Mouse (Mus musculus): ENCODE measurements around the gene S1pr5.
"Not testable (repeated sequence)": the region's sequence is repeated elsewhere in the genome, so short reads cannot be mapped to it uniquely, and the experiment has no call there.

S1pr5 gene

DNA sequence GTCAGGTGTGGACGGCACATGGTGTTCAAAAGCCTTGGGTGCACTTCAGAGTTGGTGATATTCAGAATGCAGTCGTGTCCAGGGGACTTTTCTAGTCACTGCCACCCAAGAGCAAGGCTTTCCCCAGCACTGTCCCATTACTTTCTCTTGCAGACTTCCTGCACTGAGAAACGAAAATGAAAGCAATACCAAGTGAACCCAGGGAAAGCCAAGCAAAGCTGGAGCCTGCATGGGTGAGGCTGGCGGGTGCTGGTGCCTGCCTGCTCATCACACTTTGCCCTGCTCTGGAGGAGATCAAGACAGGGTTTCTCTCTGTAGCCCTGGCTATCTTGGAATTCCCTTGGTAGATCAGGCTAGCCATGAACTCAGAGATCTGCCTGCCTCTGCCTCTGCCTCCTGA is 12.9 kb downstream of the S1pr5 start:
- peak; percentile 44 for DNase-seq

DNA sequence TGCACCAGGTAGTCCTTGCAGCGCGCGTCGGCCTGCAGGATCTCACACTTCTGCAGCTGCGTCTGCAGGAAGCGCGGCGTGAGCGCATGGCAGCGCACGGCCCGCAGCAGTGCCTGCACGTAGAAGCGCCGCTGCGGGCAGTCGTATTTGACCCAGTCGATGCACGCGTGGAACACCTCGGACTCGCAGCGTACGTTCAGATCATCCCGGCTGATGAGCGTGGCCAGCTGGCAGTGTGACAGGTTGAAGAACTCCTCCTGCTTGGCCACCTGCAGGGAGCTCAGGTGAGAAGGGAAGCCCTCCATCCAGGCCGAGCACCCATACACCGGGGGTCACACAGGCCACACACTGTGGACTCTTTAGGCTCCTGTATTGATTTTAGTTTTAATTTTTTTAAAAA is 14.4 kb downstream of the S1pr5 start:
- DNase-seq, result no peak

DNA sequence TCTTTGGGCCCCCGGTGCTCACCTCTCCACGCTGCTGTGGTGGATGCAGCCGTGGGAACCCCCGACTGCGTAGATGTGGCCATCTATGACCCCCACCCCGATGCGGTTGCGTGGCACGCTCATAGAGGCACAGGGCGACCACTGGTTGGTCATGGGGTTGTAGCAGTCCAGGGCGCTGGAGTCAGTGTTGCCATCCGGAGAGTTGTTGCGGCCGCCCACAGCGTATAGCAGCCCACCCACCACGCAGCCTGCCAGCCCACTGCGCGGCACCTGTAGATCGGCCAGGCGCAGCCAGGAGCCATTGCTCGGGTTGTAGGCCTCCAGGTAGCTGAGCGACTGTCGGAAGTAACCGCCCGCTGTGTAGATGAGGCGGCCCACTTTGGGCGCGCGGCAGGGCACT is 14.9 kb downstream of the S1pr5 start:
- DNase-seq, result no peak

DNA sequence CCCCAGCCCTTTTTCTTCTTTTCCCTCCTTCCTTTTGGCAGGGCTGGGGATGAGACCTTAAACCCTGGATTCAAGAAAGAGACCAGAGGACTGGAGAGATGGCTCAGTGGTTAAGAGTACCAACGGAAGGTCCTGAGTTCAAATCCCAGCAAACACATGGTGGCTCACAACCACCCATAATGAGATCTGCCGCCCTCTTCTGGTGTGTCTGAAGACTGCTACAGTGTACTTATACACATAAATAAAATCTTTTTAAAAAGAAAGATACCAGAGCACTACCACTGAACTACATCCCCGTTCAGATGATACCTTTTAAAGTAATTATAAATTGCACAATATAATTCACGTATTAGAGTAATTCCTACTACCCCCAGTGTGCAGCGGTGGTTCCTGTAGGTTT is 15.4 kb downstream of the S1pr5 start:
- no peak for DNase-seq

DNA sequence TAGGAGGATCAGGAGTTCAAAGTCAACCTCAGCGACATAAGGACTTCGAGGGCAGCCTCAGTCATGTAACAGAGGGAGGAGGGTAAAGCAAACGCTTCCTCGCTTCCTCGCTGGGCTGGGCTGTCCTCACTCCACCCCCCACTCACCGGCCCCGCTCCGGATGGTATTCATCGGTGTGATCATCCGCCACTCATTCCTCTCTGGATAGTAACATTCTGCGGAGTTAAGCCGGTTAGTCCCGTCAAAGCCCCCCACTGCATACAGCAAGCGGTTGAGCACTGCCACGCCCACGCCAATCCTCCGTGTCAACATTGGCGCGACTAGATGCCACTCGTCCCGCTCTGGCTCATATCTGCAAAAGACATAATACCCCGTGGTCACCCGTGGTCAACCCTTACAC is 16.7 kb downstream of the S1pr5 start:
- DNase-seq, result no peak

DNA sequence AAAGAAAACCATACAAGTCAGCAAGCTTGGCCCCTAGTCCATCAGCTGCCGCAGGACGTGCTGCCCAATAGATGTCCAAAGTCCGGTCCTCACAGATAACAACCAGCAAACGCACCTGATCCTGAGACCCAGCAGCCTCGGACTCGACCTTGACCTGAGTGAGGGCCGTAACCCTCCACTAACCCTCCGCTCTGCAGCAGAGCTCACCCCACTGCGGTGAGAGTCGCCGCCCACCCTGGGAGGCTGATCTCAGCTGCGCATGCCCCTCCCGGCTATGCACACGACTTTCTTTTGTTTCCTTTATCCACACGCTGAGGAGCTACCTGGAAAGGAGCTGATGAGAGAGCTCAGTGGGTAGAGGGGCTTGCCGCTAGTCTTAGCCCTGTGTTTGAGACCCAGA is 20.9 kb downstream of the S1pr5 start:
- no peak for DNase-seq

DNA sequence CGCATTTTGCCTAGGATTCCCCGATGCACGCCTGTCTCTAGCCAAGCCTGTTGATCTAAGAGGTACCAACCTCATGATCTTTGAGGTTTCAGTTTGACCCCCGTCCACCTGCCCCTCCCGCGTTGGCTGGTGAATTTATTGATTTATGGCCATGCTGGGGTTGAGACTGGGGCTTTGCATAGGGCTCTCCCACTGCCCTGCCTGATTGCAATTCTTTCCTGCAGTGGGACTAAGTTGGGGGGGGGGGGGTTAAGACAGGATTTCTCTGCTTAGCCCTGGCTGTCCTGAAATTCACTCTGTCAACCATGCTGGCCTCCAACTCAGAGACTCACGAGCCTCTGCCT is 22.9 kb downstream of the S1pr5 start:
- DNase-seq, result no peak

DNA sequence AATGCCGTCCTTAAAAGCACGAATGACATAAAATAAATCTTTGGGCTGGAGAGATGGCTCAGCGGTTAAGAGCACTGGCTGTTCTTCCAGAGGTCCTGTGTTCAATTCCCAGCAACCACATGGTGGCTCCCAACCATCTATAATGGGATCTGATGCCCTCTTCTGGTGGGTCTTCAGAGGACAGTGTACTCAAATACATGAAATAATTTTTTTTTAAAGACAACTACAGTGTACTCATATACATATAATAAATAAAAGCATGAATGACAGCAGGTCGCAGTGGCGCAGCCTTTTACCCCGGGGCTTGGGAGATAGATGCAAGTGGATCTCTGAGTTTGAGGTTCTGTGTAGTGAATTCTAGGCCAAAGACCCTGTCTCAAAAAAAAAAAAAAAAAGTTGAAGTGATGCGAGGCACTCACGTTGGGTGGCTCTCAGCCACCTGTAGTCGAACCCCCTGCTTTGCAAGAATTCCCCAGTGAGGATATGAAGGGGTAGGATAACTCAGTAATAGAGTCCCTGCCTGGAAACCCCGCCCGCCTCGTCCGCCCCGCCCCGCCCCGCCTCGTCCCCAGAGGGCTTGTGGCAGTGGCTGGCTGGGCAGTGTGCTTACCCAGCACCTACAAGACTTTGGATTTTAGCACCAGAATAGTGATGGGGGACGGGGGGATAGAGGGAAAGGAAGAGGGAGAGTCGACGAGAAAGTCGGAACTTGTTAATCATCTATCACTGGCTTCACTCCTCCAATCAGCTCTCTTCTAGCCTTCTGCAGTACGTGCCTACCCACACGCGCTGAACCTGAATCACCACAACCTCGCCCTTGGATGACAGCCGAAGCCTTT is 23.4 kb downstream of the S1pr5 start:
- DNase-seq, result peak; percentile 59

DNA sequence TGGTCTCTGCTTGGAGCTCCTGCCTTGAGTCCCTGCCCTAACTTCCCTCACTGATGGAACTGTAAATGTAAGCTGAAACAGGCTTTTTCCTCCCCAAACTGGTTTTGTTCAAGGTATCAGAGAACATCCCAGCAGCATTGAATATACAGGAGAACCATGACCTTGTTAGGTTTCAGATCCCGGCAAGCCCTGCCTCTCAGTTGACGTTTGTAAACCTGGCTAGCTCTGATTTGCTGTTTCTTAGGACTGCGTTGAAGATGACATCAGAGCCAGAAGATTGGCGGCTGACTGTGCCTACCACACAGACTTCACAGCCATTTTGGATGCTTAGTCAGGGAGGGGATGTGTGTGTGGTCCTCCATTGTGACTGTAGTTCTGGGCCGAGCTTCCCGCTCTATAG is 24.3 kb downstream of the S1pr5 start:
- DNase-seq, result no peak

DNA sequence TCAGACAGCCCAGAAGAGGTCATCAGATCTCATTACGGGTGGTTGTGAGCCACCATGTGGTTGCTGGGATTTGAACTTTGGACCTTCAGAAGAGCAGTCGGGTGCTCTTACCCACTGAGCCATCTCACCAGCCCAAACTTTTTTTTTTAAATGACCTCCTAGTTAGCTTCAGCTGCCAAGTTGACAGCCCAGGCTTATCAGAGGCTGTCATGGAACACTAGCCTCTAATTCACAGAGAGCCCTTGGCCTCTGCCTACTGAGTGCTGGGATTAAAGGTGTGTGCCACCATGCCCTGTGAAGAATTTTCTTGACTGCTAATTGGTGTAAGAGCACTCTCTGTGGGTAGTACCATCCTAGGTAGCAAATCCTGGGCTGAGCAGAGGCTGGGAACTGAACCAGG is 24.8 kb downstream of the S1pr5 start:
- not testable (repeated sequence) for DNase-seq

DNA sequence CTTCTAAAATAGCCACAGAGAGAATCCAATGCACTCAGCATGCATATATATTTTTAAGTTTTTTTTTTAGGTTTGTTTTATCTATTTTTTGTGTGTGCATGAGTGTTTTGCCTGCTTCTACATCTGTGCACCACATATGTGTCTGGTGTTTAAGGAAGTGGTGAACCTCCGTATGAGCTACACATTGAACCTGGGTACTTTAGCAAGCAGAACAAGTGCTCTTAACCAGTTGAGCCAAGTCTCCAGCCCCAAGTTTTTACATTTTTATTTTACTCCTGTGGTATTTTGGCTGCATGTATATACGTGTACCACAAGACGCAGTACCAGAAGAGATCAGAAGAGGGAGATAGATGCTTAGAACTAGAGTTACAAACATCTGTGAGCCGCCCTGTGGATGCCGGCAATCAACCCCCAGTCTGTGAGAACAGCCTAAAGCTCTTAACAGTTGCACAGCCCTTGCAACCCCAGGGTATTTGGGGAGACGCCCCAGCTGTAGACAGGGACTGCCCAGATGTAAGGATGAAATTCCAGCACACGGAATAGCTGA is 26.8 kb downstream of the S1pr5 start:
- peak; percentile 91 for DNase-seq

DNA sequence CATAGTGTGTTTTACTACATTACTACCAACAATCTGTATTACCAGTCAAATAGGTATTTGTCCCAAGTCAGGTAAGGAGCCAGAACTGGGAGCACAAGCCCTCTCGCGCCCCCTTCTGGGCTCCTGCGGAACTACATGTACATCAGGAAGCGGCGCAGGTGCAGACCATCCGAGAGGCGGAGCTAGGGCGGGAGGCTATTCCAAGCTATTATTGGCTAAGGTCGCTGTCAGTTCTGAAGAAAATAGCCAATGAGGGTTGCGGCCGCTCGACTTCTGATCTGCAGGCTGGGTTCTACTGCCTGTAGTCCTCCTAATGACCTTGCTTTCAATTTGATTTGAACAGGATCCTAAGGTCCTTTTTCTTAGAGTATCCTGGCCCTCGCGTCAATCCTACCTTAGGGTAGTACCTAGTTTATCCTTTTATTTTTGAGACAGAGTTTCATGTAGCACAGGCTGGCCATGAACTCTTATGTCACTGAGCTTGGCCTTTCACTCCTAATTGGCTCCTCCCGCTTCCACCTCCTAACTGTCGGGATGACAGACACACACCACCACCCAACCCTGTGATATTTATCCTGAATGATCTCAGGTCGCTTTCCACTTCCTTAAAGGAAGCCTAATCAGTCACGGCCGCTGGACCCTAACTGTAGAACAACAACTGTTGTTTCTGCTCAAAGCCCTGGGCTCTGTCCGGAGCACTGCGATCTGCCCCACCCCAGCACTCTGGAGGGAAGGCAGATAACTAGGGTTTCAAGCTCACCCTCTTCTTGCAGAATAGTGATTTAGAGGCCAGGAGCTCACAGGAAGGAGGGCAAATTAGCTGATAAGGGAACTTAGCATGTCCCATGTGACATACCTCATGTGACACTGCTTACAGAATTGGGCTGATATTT is 27.5 kb downstream of the S1pr5 start:
- DNase-seq, result peak; percentile 98

DNA sequence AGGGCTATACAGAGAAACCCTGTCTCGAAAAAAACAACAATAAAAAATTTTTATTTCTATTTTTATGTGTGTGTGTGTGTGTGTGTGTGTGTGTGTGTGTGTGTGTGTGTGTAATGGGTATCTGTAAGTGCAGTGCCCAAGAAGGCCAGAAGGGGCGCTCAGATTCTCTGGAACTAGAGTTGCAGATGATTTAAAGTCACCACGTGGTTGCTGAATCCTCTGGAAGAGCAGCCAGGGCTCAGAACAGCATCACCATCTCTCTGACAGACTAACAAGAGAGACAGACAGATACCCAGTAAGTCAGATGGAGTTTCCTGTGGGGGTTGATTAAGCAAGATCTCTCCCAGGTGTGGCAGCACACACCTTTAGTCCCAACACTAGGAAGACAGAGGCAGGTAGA is 28.4 kb downstream of the S1pr5 start:
- no peak for DNase-seq

DNA sequence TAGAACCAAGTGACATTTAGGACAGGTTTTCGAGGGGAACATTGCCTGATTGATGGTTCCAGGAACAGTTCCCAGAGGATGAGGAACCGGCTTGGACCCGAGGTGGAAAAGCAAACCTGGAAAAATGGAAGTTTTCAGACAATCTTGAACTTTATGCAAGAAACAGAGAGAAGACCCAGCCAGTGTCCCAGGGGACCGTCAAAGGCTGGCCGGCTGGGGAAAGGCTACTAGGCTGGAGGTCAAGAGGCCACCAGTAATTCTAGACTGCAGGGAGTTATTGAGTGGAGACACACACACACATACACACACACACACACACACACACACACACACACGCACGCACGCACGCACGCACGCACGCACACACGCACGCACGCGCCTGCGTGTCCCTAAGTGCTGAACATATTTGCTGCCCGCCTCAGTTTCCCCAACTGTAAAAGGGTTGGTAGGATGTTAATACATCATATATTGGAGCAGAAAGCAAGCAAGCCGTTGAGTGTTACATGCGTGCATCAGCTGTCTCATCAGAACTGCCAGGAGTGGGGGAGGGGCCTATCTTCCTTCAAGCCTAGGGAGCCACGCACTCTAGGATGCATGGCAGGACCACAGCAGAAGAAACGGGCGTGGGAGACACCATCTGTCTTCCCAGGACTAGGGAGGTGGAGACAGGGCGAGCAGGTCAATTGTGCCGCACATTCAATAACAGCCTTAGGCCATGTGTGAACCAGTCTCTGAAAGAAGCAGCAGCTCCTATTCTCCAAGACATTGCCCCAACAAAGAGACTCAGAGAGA is 32.0 kb downstream of the S1pr5 start:
- no peak for DNase-seq

DNA sequence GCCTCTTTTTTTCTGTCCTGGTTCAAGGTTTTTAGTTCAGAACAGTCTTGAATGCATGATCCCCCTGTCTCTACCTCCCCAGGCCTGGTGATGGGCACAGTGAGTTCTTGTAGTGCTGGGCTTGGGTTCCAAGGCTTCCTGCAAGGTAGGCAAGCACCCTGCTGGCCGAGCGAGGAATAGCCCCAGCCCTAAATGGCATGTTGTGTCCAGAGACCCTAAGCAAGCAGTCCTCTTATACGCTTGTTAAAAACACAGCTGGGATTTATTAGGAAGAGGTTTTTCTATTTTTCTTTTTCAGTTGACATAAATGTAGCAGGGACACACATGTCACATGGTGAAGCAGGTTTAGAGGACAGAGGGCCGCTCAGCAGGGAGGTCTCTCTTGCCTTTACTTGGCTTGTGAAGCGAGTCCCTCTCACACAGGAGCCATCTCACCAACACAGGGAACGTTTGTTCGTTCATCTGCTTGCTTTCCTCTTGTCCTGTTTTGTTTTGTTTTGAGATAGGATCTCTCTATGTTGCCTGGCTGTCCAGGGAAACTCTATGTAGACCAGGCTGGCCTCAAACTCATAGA is 34.5 kb downstream of the S1pr5 start:
- no peak for DNase-seq

DNA sequence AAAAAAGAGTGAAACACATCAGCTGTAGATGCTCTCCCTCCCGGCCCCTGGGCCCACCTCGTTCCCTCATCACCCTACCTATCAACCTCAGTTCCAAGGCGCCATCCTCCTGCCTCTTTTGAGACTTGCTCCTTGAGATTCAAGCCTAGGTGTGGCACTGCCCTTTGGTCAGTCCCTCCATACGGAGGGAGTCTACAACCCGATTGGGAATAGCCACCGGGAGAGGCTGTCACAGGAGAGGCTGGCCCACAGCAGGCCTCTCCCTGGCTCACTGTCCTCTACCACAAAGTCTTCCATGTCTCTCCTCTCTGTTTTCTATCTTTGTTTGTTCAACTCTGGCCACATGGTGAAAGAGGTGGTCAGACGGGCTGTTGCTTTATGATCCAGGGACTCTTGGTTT is 36.6 kb downstream of the S1pr5 start:
- DNase-seq, result no peak

DNA sequence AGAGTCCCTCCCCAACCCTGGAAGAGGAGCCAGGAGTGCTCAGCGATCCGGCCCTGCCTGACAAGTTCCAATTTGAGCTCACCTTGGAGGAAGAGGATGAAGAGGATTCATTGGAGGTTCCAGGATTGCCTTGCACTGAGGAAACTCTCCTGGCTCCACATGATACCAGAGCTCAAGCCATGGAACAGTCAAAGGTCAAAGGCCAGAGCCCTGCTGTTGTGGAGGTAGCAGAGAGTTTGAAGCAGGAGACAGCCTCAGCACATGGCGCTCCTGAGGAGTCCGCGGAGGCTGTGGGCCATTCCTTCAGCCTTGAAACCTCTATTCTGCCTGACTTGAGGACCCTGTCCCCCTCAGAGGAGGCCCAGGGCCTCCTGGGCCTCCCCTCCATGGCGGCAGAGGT is 37.4 kb downstream of the S1pr5 start:
- DNase-seq, result no peak

DNA sequence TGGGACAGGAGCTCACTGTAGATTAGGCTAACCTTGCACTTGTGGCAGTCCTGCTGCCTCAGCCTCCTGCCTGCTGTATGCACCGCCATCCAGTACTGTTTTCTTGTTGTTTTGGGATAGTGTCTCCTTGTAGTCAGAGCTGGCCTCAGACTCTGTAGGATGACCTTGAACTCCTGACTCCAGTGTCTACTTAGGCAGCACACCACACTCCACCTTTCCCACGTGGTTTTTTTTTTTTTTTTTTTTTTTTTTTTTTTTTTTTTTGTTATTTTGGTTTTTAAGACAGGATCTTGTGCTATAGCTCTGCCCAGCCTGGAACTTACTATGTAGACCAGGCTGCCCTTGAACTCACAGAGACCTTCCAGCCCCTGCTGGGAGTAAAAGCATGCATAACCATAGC is 39.6 kb downstream of the S1pr5 start:
- DNase-seq, result no peak

DNA sequence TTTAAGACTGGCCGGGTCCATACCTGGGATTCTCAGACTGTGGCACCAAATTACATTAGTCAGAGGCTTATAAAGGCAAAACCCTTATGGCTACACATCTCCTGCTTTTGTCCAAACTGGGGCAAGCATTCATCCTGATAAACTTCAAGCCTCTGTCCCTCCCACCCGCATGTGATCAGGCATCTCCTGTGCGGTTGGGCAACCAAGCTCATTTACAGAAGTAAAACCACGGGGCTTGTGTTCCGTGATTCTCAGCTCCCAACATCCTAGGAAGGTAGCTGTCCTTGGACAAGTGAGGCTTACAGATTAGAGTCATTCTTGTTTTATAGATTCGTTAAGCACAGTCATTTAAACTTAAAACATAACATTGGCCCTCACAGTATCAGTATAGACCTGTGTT is 41.4 kb downstream of the S1pr5 start:
- DNase-seq, result no peak

DNA sequence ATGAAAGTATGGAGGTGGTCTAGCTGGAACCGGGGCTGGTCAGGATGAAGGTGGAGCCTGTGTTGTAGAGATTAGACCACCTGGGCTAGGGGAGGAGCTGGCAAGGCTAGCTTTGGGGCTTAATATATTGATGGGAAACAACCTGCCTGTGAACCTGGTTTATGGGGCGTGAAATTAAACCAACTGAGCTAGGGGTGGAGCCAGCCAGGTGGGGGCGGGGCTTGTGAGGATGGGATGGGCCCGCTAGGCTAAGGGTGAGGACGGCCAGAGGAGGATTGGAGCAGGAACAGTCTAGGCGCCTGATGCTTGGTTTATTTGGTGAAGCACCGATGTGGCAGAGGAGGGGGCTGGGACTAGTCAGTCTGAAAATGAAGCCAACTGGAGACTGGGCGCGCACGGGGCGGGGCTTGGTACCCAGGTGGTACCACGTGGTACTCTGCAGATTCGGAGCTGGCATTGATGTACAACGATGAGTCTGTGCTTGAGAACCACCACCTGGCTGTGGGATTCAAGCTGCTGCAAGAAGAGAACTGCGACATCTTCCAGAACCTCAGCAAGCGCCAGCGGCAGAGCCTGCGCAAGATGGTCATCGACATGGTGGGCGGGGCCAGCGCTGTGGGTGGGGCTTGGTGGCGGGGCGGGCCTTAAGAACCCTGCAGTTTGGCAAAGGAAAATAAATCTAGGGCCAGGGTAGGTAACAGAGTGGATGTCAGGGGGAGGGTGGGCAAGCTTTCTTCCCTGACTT is 43.5 kb downstream of the S1pr5 start:
- DNase-seq, result no peak

DNA sequence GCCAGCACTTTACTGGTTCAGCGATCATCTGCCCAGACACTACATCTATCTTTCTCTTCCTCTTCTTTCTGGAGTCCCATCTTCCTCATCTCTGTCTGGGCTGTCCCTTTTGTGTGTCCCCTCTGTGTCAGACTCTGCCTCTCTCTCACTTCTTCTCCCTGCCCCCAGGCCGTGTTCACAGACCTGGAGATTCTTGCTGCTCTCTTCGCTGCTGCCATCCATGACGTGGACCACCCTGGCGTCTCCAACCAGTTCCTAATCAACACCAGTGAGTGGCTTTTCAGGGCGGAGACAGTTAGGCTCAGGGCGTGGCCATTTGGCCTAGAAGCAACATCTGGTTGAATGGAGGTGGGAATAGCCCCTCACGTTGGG is 44.1 kb downstream of the S1pr5 start:
- no peak for DNase-seq

DNA sequence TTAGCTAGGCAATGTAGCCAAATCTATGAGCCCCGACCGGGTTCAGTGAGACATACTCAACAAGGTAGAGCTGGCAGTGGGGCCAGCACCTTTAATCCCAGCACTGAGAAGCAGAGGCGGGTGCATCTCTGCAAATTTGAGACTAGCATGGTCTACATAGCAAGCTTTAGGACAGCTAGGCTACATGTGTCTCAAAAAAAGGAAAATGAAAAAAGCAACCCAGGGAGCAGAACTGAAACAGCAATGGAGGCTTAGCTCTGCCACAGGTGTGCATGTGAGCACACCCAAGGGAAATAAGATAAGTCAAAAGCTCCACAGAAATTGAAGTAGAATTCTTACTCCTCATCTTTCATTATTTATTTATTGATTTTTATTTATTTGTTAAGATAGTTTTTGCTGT is 49.3 kb downstream of the S1pr5 start:
- DNase-seq, result no peak

Measured in lung, postnatal 36 days (tissue).